ENCODE assay signal across 12 mouse cellular contexts in genomic region chr9:29371341-29371740, GRCm38 (mm10).
DNase-seq lines count a peak whose midpoint lies in the region; ATAC-seq lines count a peak whose summit lies in the region.
"Had no signal": no experiment of that assay in that cellular context is flagged by ENCODE, and none has a peak within 500 bp of the region (broad histone marks: within the 10 kb centered on the region; RNA-seq: fewer than 3 reads in every experiment).

No protein-coding gene starts in this region.

- DNase-seq in cerebellum, adult 18-20 months: peak; percentile 43 to 59
- peak; percentile 58 for DNase-seq in cerebellum, adult 9-11 months
- no peak for DNase-seq in cerebellum, postnatal 25 days
- DNase-seq in brain, adult 2 months (ENCODE audit: low read depth, low spot score): peak; percentile 64
- DNase-seq in kidney, adult 8-10 months: no peak
- DNase-seq: adrenal gland, adult 2 months; adrenal gland, postnatal 10 days; adrenal gland, postnatal 25 days; forebrain, postnatal 0 days had no signal

- ATAC-seq in cerebellum, adult (ENCODE audit: insufficient number of reproducible peaks, low FRiP score, low TSS enrichment): no peak
- ATAC-seq: forebrain, embryonic 13.5 days; forebrain, embryonic 15.5 days; forebrain, postnatal 0 days had no signal

Comparison
In these comparisons a context has a peak if more than half of its experiments do, and no peak if none do; other contexts are left out.
1. DNase-seq: peak in cerebellum, adult 18-20 months (2 of 2), cerebellum, adult 9-11 months (single experiment) and brain, adult 2 months (single experiment); none in cerebellum, postnatal 25 days (0 of 2) and kidney, adult 8-10 months (0 of 2).